Mouse (Mus musculus) G1E (cell line): ENCODE results near the gene Rabgap1. TPM values are rescaled to one million over a fixed set of nuclear protein-coding genes. Genes with fewer than 3 reads are reported as not detected.
"Not testable (repeated sequence)": the region's sequence is repeated elsewhere in the genome, so short reads cannot be mapped to it uniquely, and the experiment has no call there.

ENCODE experiments used
- ATAC-seq: 2 replicates; pipeline ENCODE4 v1.8.0; 2016; ENCODE audit warnings: mild to moderate bottlenecking; ENCODE audit not compliant: insufficient number of reproducible peaks, poor library complexity, low FRiP score, severe bottlenecking; ENCODE audit errors: extremely low read depth
- DNase-seq: peaks from one replicate; pipeline ENCODE4 v3.0.0; 2012; ENCODE audit warnings: low spot score
- H3K27me3 ChIP-seq: 2 replicates; pipeline ENCODE4 v1.6.1; 2012; ENCODE audit warnings: mild to moderate bottlenecking, low read length, inconsistent platforms; ENCODE audit not compliant: insufficient read depth
- H3K36me3 ChIP-seq: replicated peaks from 2 replicates; pipeline ENCODE3; 2012; ENCODE audit warnings: mild to moderate bottlenecking, inconsistent platforms
- H3K4me1 ChIP-seq: 2 replicates; pipeline ENCODE4 v1.6.1; 2012; ENCODE audit warnings: low read depth, low read length, inconsistent platforms, mixed read lengths; ENCODE audit not compliant: insufficient read depth
- H3K4me3 ChIP-seq: 2 replicates; pipeline ENCODE4 v1.5.1; 2012; ENCODE audit warnings: low read depth, mild to moderate bottlenecking, inconsistent platforms, low read length, moderate library complexity, mixed read lengths
- H3K9me3 ChIP-seq: replicated peaks from 2 replicates; pipeline ENCODE4 v1.6.1; 2012; ENCODE audit warnings: inconsistent platforms
- CTCF ChIP-seq: IDR thresholded peaks from 2 replicates; pipeline ENCODE4 v1.5.1; 2012; ENCODE audit warnings: low read depth, low read length, inconsistent platforms, mixed read lengths
- GATA1 ChIP-seq: IDR thresholded peaks from 2 replicates; pipeline ENCODE4 v1.6.1; 2012; ENCODE audit warnings: borderline replicate concordance, low read length, inconsistent platforms, mixed read lengths
- GATA2 ChIP-seq: IDR thresholded peaks from 2 replicates; pipeline ENCODE4 v1.6.1; 2012; ENCODE audit warnings: low read depth, low read length, inconsistent platforms, borderline replicate concordance
- POLR2AphosphoS5 ChIP-seq: IDR thresholded peaks from 2 replicates; pipeline ENCODE4 v1.6.1; 2012; ENCODE audit warnings: low read depth, low read length, inconsistent platforms; ENCODE audit not compliant: insufficient replicate concordance
- TAL1 ChIP-seq: conservative IDR thresholded peaks from 2 replicates; pipeline ENCODE4 v1.6.1; 2012; ENCODE audit warnings: low read depth, low read length, inconsistent platforms, mixed read lengths
- polyA plus RNA-seq: library from polyadenylated mRNA; stranded (reverse); fragments of >175 nt; gene quantifications from 2 replicates; pipeline ENCODE4 v1.2.3, GENCODE M21; 2012
- total RNA-seq, 2 experiments: library from RNA; stranded (forward) in 1 of 2; stranded (reverse) in 1 of 2; fragments of 200-1000 nt in 1 of 2; fragments of >200 nt in 1 of 2; fragmentation: Nextera tagmentation in 1 of 2; gene quantifications; 2 replicates each; pipeline ENCODE4 v1.2.3; 2014 to 2017

Rabgap1 gene
- total and polyA plus RNA-seq, 3 experiments = 4.3 to 101 (median 76.2) TPM

GRCm38 (mm10) chr2:37479559-37479958 lies 36.5 kb downstream of the Rabgap1 start:
- H3K27me3 ChIP-seq = no peaks in the 10 kb centered on the region
- no peak for DNase-seq
- ATAC-seq = peak; percentile 45
- TF ChIP-seq GATA1 = no peak
- no peak for TF ChIP-seq POLR2AphosphoS5
- no peak for TF ChIP-seq TAL1
- TF ChIP-seq GATA2 = no peak
- no peak for TF ChIP-seq CTCF
- peaks cover 4% of the 10 kb centered on the region for H3K9me3 ChIP-seq
- H3K36me3 ChIP-seq = peaks cover 37% of the 10 kb centered on the region
- no peak overlapping the region for H3K4me3 ChIP-seq
- peaks cover 22% of the 10 kb centered on the region for H3K4me1 ChIP-seq

- peaks cover 39% of the 10 kb centered on the region for H3K36me3 ChIP-seq
- H3K9me3 ChIP-seq = peaks cover 4% of the 10 kb centered on the region
- H3K4me3 ChIP-seq = no peak overlapping the region
- no peak for DNase-seq
- ATAC-seq = peak; percentile 75
- H3K4me1 ChIP-seq = peaks cover 25% of the 10 kb centered on the region
- TF ChIP-seq GATA2 = no peak
- no peak for TF ChIP-seq GATA1
- peak; percentile 76 for TF ChIP-seq TAL1
- H3K27me3 ChIP-seq = no peaks in the 10 kb centered on the region
Observed at GRCm38 (mm10) chr2:37480039-37480438, 37.0 kb downstream of the Rabgap1 start.

GRCm38 (mm10) chr2:37484165-37484564 lies 41.1 kb downstream of the Rabgap1 start:
- peaks cover 37% of the 10 kb centered on the region for H3K36me3 ChIP-seq
- H3K9me3 ChIP-seq = no peaks in the 10 kb centered on the region
- TF ChIP-seq POLR2AphosphoS5 = no peak
- TF ChIP-seq GATA2 = no peak
- TF ChIP-seq CTCF = no peak
- no peak for TF ChIP-seq TAL1
- TF ChIP-seq GATA1 = no peak
- no peaks in the 10 kb centered on the region for H3K27me3 ChIP-seq
- DNase-seq = no peak
- H3K4me3 ChIP-seq = no peak overlapping the region
- ATAC-seq = no peak
- H3K4me1 ChIP-seq = peaks cover 35% of the 10 kb centered on the region

- Histone ChIP-seq H3K36me3 (peaks cover 46% of the 10 kb centered on the region), H3K4me3 (no peak overlapping the region), H3K9me3 (no peaks in the 10 kb centered on the region), H3K27me3 (no peaks in the 10 kb centered on the region), H3K4me1 (peaks cover 35% of the 10 kb centered on the region)
- no peak for TF ChIP-seq CTCF
- no peak for TF ChIP-seq POLR2AphosphoS5
- TF ChIP-seq TAL1 = no peak
- TF ChIP-seq GATA2 = no peak
- TF ChIP-seq GATA1 = no peak
- DNase-seq (no peak), ATAC-seq (no peak)
Observed at GRCm38 (mm10) chr2:37485370-37485769, 42.3 kb downstream of the Rabgap1 start.

GRCm38 (mm10) chr2:37486408-37486807 lies 43.3 kb downstream of the Rabgap1 start:
- Histone ChIP-seq H3K27me3 (no peaks in the 10 kb centered on the region), H3K9me3 (no peaks in the 10 kb centered on the region), H3K36me3 (peaks cover 49% of the 10 kb centered on the region), H3K4me3 (no peak overlapping the region), H3K4me1 (peaks cover 30% of the 10 kb centered on the region)
- DNase-seq = no peak
- TF ChIP-seq CTCF = no peak
- no peak for TF ChIP-seq TAL1
- no peak for TF ChIP-seq GATA2
- no peak for TF ChIP-seq GATA1
- no peak for TF ChIP-seq POLR2AphosphoS5
- no peak for ATAC-seq

- DNase-seq (no peak), ATAC-seq (no peak)
- peaks cover 16% of the 10 kb centered on the region; the same call in 1 of the 2 replicates for H3K4me1 ChIP-seq
- TF ChIP-seq TAL1 (no peak), GATA1 (no peak), CTCF (no peak), GATA2 (no peak), POLR2AphosphoS5 (no peak)
- no peak overlapping the region for H3K4me3 ChIP-seq
- no peaks in the 10 kb centered on the region for H3K27me3 ChIP-seq
- peaks cover 56% of the 10 kb centered on the region for H3K36me3 ChIP-seq
- no peaks in the 10 kb centered on the region for H3K9me3 ChIP-seq
Observed at GRCm38 (mm10) chr2:37488956-37489355, 45.9 kb downstream of the Rabgap1 start.

- ATAC-seq (no peak), DNase-seq (no peak)
- TF ChIP-seq GATA1 = no peak
- TF ChIP-seq CTCF = no peak
- no peak for TF ChIP-seq GATA2
- no peak for TF ChIP-seq POLR2AphosphoS5
- TF ChIP-seq TAL1 = no peak
- H3K4me1 ChIP-seq = no peaks in the 10 kb centered on the region
- no peak overlapping the region for H3K4me3 ChIP-seq
- H3K9me3 ChIP-seq = no peaks in the 10 kb centered on the region
- peaks cover 52% of the 10 kb centered on the region for H3K36me3 ChIP-seq
- H3K27me3 ChIP-seq = no peaks in the 10 kb centered on the region
Observed at GRCm38 (mm10) chr2:37497321-37497720, 54.2 kb downstream of the Rabgap1 start.

- peaks cover 52% of the 10 kb centered on the region for H3K36me3 ChIP-seq
- not testable (repeated sequence) for H3K4me3 ChIP-seq, ATAC-seq, DNase-seq, H3K4me1 ChIP-seq, H3K9me3 ChIP-seq, H3K27me3 ChIP-seq
Observed at GRCm38 (mm10) chr2:37505856-37506255, 62.8 kb downstream of the Rabgap1 start.
